In genomic region chr6:128181176-128181575, GRCm38 (mm10) we compare ENCODE assay signal across 25 mouse cellular contexts.
"Had no signal": no experiment of that assay in that cellular context is flagged by ENCODE, and none has a peak within 500 bp of the region (broad histone marks: within the 10 kb centered on the region; RNA-seq: fewer than 3 reads in every experiment).

No protein-coding gene starts in this region.

- H3K4me2 ChIP-seq: heart, embryonic 12.5 days; heart, embryonic 15.5 days; hindbrain, embryonic 13.5 days; hindbrain, embryonic 15.5 days; kidney, embryonic 15.5 days; limb, embryonic 12.5 days; liver, embryonic 11.5 days; liver, embryonic 13.5 days; liver, embryonic 15.5 days had no signal

- H3K9me3 ChIP-seq: heart, embryonic 12.5 days; heart, embryonic 15.5 days; hindbrain, embryonic 13.5 days; hindbrain, embryonic 15.5 days; kidney, embryonic 15.5 days; limb, embryonic 12.5 days; liver, embryonic 13.5 days; liver, embryonic 15.5 days had no signal

- DNase-seq: gastrocnemius, postnatal 14 days; gastrocnemius, postnatal 36 days; heart, adult 18-20 months; heart, postnatal 14 days; kidney, adult 11 months; kidney, adult 2 months; kidney, adult 9 months; kidney, postnatal 14 days; kidney, postnatal 36 days; layer of hippocampus, adult 9-11 months; layer of hippocampus, postnatal 36 days; left cerebral cortex, postnatal 4 days; liver; liver, embryonic 13.5 days had no signal

- H3K4me3 ChIP-seq: heart, embryonic 12.5 days; heart, embryonic 15.5 days; hindbrain, embryonic 13.5 days; hindbrain, embryonic 15.5 days; kidney, embryonic 15.5 days; limb, embryonic 12.5 days; liver, embryonic 13.5 days; liver, embryonic 15.5 days had no signal

- H3K27me3 ChIP-seq: heart, embryonic 12.5 days; heart, embryonic 15.5 days; hindbrain, embryonic 13.5 days; hindbrain, embryonic 15.5 days; kidney, embryonic 15.5 days; limb, embryonic 12.5 days; liver, embryonic 13.5 days; liver, embryonic 15.5 days had no signal

- ATAC-seq: intestine, embryonic 16.5 days had no signal

- H3K27ac ChIP-seq: heart, embryonic 15.5 days; hindbrain, embryonic 13.5 days; hindbrain, embryonic 15.5 days; hindbrain, postnatal 0 days; kidney, embryonic 15.5 days; kidney, postnatal 0 days; limb, embryonic 12.5 days; liver, embryonic 13.5 days; liver, embryonic 15.5 days had no signal

- H3K9ac ChIP-seq: heart, embryonic 12.5 days; heart, embryonic 15.5 days; hindbrain, embryonic 13.5 days; hindbrain, embryonic 15.5 days; kidney, embryonic 15.5 days; limb, embryonic 12.5 days; liver, embryonic 13.5 days; liver, embryonic 15.5 days had no signal

- H3K4me1 ChIP-seq: heart, embryonic 15.5 days; hindbrain, embryonic 13.5 days; hindbrain, embryonic 15.5 days; limb, embryonic 12.5 days; liver, embryonic 13.5 days; liver, embryonic 15.5 days had no signal

- H3K36me3 ChIP-seq: heart, embryonic 12.5 days; heart, embryonic 15.5 days; hindbrain, embryonic 13.5 days; hindbrain, embryonic 15.5 days; kidney, embryonic 15.5 days; limb, embryonic 12.5 days; liver, embryonic 13.5 days; liver, embryonic 15.5 days had no signal
